Mouse (Mus musculus) embryonic fibroblast, embryonic 13.5 days (primary cell): ENCODE data around the gene Sorbs2.

Experiments used
- CTCF ChIP-seq: IDR thresholded peaks from 2 replicates; pipeline ENCODE4 v1.5.1; 2011; ENCODE audit warnings: mild to moderate bottlenecking, control low read depth, low read length, moderate library complexity, borderline replicate concordance; ENCODE audit not compliant: insufficient read depth
- POLR2A ChIP-seq: IDR thresholded peaks from 2 replicates; pipeline ENCODE4 v1.6.1; 2011; ENCODE audit warnings: low read depth, mild to moderate bottlenecking, control low read depth, low read length, moderate library complexity

- TF ChIP-seq CTCF (no peak), POLR2A (no peak)
Measured at GRCm38 (mm10) chr8:45725321-45725720, 217.7 kb downstream of the Sorbs2 start.
